In the genomic region with DNA sequence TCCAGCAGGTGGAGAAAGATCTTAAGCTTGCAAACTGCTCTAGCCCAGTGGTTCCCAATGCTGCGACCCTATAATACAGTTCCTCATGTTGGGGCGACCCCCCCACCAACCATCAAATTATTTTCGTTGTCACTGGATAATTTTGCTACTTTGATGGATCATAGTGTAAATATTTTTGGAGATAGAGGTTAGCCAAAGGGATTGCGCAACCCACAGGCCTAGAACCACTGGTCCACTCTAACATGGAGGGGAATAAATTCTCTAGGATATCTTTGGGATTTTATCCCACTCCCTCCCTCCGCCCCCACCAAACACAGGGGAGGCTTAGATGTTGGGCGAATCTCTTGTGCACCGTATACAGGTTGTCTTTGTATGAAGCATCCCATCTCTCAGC, we compare ENCODE assay signal across 9 mouse cellular contexts. TPM values are rescaled to one million over a fixed set of nuclear protein-coding genes. Genes with fewer than 3 reads are reported as not detected.
A peak's percentile ranks its signal among the peaks of the same experiment; 100 is the strongest.
DNase-seq lines count a peak whose midpoint lies in the region; ATAC-seq lines count a peak whose summit lies in the region.
"Had no signal": no experiment of that assay in that cellular context is flagged by ENCODE, and none has a peak within 500 bp of the region (broad histone marks: within the 10 kb centered on the region; RNA-seq: fewer than 3 reads in every experiment).

No protein-coding gene starts in this region.

- no peak for DNase-seq in hindbrain, embryonic 10.5 days (ENCODE audit: low spot score)
- DNase-seq in lung, postnatal 14 days: peak; percentile 28
- DNase-seq in spleen, postnatal 36 days (ENCODE audit: low spot score in 2 of 2): no peak
- DNase-seq in adrenal gland, adult 2 months: no peak
- DNase-seq in gastrocnemius, adult 8-10 months (ENCODE audit: low spot score in 2 of 2): no peak

- 76% methylated on average over 7 of the region's 7 CpGs for WGBS in hindbrain, embryonic 12.5 days
- 85% methylated on average over 7 of the region's 7 CpGs for WGBS in hindbrain, embryonic 10.5 days
- WGBS in heart, embryonic 12.5 days: 80% methylated on average over 7 of the region's 7 CpGs

- peak overlapping the region; percentile 79 for H3K27ac ChIP-seq in hindbrain, embryonic 12.5 days
- H3K27ac ChIP-seq in hindbrain, embryonic 10.5 days: no peak overlapping the region
- H3K27ac ChIP-seq in brown adipose tissue, adult 24 weeks (replicated peaks; ENCODE audit: low read depth, low read length): peak overlapping the region; percentile 95
- peak overlapping the region; percentile 73 for H3K27ac ChIP-seq in heart, embryonic 12.5 days (ENCODE audit: poor library complexity, severe bottlenecking)

- no peaks in the 10 kb centered on the region for H3K9me3 ChIP-seq in hindbrain, embryonic 12.5 days (replicated peaks)
- no peaks in the 10 kb centered on the region for H3K9me3 ChIP-seq in hindbrain, embryonic 10.5 days
- H3K9me3 ChIP-seq in heart, embryonic 12.5 days (replicated peaks): no peaks in the 10 kb centered on the region

- ATAC-seq in hindbrain, embryonic 12.5 days (ENCODE audit: low FRiP score): no peak; the same call in 1 of the 2 replicates
- ATAC-seq in heart, embryonic 12.5 days (ENCODE audit: insufficient number of reproducible peaks, low FRiP score): no peak
- ATAC-seq: CD4-positive, CD25-positive, alpha-beta regulatory T cell, adult 4 months had no signal

- no peak overlapping the region for H3K9ac ChIP-seq in hindbrain, embryonic 12.5 days
- no peak overlapping the region for H3K9ac ChIP-seq in heart, embryonic 12.5 days

- peak overlapping the region; percentile 22; the same call in 1 of the 2 replicates for H3K4me2 ChIP-seq in hindbrain, embryonic 12.5 days (replicated peaks)
- H3K4me2 ChIP-seq in heart, embryonic 12.5 days: peak overlapping the region; percentile 62; the same call in 1 of the 2 replicates

- H3K27me3 ChIP-seq in hindbrain, embryonic 12.5 days: no peaks in the 10 kb centered on the region
- peaks cover 17% of the 10 kb centered on the region; the same call in 1 of the 2 replicates for H3K27me3 ChIP-seq in hindbrain, embryonic 10.5 days (ENCODE audit: insufficient read depth, poor library complexity, severe bottlenecking)
- no peaks in the 10 kb centered on the region for H3K27me3 ChIP-seq in heart, embryonic 12.5 days (replicated peaks)

- no peaks in the 10 kb centered on the region for H3K36me3 ChIP-seq in hindbrain, embryonic 12.5 days
- no peaks in the 10 kb centered on the region for H3K36me3 ChIP-seq in hindbrain, embryonic 10.5 days
- H3K36me3 ChIP-seq in heart, embryonic 12.5 days: no peaks in the 10 kb centered on the region

- no peak overlapping the region for H3K4me3 ChIP-seq in hindbrain, embryonic 12.5 days
- H3K4me3 ChIP-seq in hindbrain, embryonic 10.5 days: no peak overlapping the region
- peak overlapping the region; percentile 41 for H3K4me3 ChIP-seq in brown adipose tissue, adult 24 weeks (ENCODE audit: insufficient read depth, low read depth, low read length)
- no peak overlapping the region for H3K4me3 ChIP-seq in heart, embryonic 12.5 days

- H3K4me1 ChIP-seq in hindbrain, embryonic 12.5 days: peaks cover 33% of the 10 kb centered on the region
- peaks cover 32% of the 10 kb centered on the region for H3K4me1 ChIP-seq in hindbrain, embryonic 10.5 days (replicated peaks)
- peaks cover 7% of the 10 kb centered on the region for H3K4me1 ChIP-seq in brown adipose tissue, adult 24 weeks (ENCODE audit: control insufficient read depth, insufficient read depth, insufficient read length, low read length)
- peaks cover 54% of the 10 kb centered on the region for H3K4me1 ChIP-seq in heart, embryonic 12.5 days (replicated peaks)

RNA-seq across cellular contexts. Expression of a gene that starts 49.8 kb away (rescaled TPM):
- 12.9 and 13.4 TPM in 2 replicates for polyA plus RNA-seq in hindbrain, embryonic 12.5 days (2016; fragmentation: Nextera tagmentation; extraction: Ambion mirVana)
- 11.3 and 12.3 TPM in 2 replicates for polyA plus RNA-seq in hindbrain, embryonic 10.5 days (2016; fragmentation: Nextera tagmentation; extraction: Ambion mirVana)
- polyA plus RNA-seq in brown adipose tissue, adult 24 weeks (2012; ENCODE audit: insufficient read depth, insufficient read length, missing spikeins): 11.3 and 12.3 TPM in 2 replicates
- polyA plus RNA-seq in heart, embryonic 12.5 days (2016; fragmentation: Nextera tagmentation; extraction: Ambion mirVana): 6.5 and 6.8 TPM in 2 replicates
- 1 to 10 TPM; 5.3 to 8.1 TPM for total RNA-seq in adrenal gland, adult 2 months (2021)
- 5.3 and 6.2 TPM in 2 replicates for polyA plus RNA-seq in adrenal gland, adult 2 months (2012; rRNA removed)
- 1 to 10 TPM; 3.6 to 5.9 (median 4.9) TPM for total RNA-seq in gastrocnemius, adult 8-10 months (2022)

RNA-seq across cellular contexts. Expression of a gene that starts 49.9 kb away (rescaled TPM):
- polyA plus RNA-seq in hindbrain, embryonic 12.5 days (2016; fragmentation: Nextera tagmentation; extraction: Ambion mirVana): 9.4 and 11.0 TPM in 2 replicates
- polyA plus RNA-seq in hindbrain, embryonic 10.5 days (2016; fragmentation: Nextera tagmentation; extraction: Ambion mirVana): 4.9 and 7.4 TPM in 2 replicates
- 1.7 and 2.9 TPM in 2 replicates for polyA plus RNA-seq in brown adipose tissue, adult 24 weeks (2012; ENCODE audit: insufficient read depth, insufficient read length, missing spikeins)
- 2.0 and 3.0 TPM in 2 replicates for polyA plus RNA-seq in heart, embryonic 12.5 days (2016; fragmentation: Nextera tagmentation; extraction: Ambion mirVana)
- total RNA-seq in adrenal gland, adult 2 months (2021): 1 to 10 TPM; 3.7 to 4.2 TPM
- polyA plus RNA-seq in adrenal gland, adult 2 months (2012; rRNA removed): 9.2 TPM in 2 replicates
- total RNA-seq in gastrocnemius, adult 8-10 months (2022): 1 to 10 TPM in 2 of 4 experiments, under 1 TPM in 2; 0.65 to 1.6 (median 1.0) TPM
- polyA plus RNA-seq: CD4-positive, CD25-positive, alpha-beta regulatory T cell, adult 4 months had no signal
